Mouse (Mus musculus): ENCODE measurements around the gene Rpp25l. TPM values are rescaled to one million over a fixed set of nuclear protein-coding genes. Genes with fewer than 3 reads are reported as not detected.
A peak's percentile ranks its signal among the peaks of the same experiment; 100 is the strongest.

Gene Rpp25l
- total RNA-seq, 1 experiment from 2014 or later = 30.1 TPM

- no peak for DNase-seq
Measured at GRCm38 (mm10) chr4:41670836-41671235, 42.5 kb downstream of the Rpp25l start.

- DNase-seq = peak; percentile 32
Measured at GRCm38 (mm10) chr4:41666646-41667045, 46.7 kb downstream of the Rpp25l start.

DNA sequence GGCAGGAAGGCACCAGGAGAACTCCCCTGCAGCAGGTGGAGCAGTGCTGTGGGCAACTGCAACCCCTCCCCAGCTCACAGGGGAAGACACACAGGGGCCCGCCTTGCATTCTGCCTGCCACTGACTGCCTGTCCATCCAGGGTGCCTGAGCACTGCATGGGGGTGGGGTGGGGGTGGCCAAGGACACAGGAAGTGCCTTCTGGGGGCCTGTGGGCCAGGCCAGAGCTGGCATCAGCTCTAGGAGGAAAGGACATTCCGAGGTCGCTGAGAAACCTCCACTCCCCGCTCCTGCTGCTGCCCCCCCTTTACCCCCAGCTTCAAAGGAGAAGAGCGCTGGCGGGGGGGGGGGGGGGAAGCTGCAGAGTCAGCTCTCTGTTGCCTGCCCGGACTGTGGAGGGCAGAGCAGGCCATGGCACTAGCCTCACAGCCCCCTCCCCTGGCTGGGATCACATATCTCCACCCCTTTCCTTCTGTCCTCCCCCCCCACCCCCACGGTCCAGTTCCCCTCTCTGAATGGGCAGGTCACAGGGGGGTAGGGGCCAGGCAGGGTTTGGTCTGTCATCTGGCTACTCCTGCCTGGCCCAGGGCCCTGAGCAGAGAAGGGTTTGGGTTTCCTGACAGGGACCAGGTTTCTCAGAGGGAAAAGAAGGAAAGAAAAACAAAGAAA lies 48.2 kb downstream of the Rpp25l start:
- peak; percentile 83 for DNase-seq

DNA sequence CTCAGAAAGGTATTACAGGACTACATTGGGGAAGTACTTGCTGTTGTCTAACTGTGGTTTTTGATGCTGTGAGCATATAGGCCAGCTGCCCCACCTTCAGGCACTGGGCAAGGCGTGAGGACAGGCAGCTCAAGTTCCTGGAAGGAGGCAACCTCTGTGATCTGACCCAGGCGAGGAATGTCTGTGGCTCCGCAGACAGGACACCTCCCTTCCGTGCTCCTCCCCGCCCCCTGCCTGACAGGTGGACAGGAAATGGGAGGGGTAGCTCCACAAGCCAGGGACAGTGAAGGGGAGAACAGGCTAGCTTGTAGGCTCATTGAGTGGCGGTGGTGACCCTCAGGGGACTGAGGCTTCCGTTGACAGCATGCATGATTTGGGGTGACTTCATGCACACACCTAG lies 48.8 kb downstream of the Rpp25l start:
- peak; percentile 55 for DNase-seq

GRCm38 (mm10) chr4:41663614-41664013 lies 49.7 kb downstream of the Rpp25l start:
- DNase-seq = no peak

- no peak for DNase-seq
Measured at GRCm38 (mm10) chr4:41662723-41663122, 50.6 kb downstream of the Rpp25l start.

Other genes starting within 250 kb of the Rpp25l start
- 2.0 and 2.4 TPM in 2 replicates for gene Kif24, start 248.6 kb downstream of the Rpp25l start, total RNA-seq (2021)
- 27.6 and 27.9 TPM in 2 replicates for gene Nudt2, start 248.4 kb downstream of the Rpp25l start, total RNA-seq (2021)
- 8.9 and 10.7 TPM in 2 replicates for gene AI464131, start 210.5 kb downstream of the Rpp25l start, total RNA-seq (2021)
- gene 1110017D15Rik, start 196.2 kb downstream of the Rpp25l start, total RNA-seq (2021) = 0.41 and 0.94 TPM in 2 replicates
- gene Fam219a, start 144.0 kb downstream of the Rpp25l start, total RNA-seq (2021) = 18.1 and 18.2 TPM in 2 replicates
- gene Dnaic1, start 143.8 kb downstream of the Rpp25l start, total RNA-seq (2021) = 0.34 and 2.2 TPM in 2 replicates
- gene Enho, start 73.2 kb downstream of the Rpp25l start, total RNA-seq (2021) = 3.5 and 6.9 TPM in 2 replicates
- gene Cntfr, start 16.4 kb downstream of the Rpp25l start, total RNA-seq (2021) = 61.2 and 63.2 TPM in 2 replicates
- gene Il11ra1, start 13.5 kb downstream of the Rpp25l start, total RNA-seq (2021) = 56.9 and 60.2 TPM in 2 replicates
- 106 and 110 TPM in 2 replicates for gene Dctn3, start 9.6 kb upstream of the Rpp25l start, total RNA-seq (2021)
- gene Arid3c, start 17.6 kb upstream of the Rpp25l start, total RNA-seq (2021) = not detected in 2 replicates
- gene Galt, start 41.7 kb upstream of the Rpp25l start, total RNA-seq (2021) = 36.1 and 42.3 TPM in 2 replicates
- gene Sigmar1, start 42.6 kb upstream of the Rpp25l start, total RNA-seq (2021) = 67.1 and 76.7 TPM in 2 replicates
- gene Ccl27a, start 60.7 kb upstream of the Rpp25l start, total RNA-seq (2021) = 29.7 and 34.9 TPM in 2 replicates
- gene Gm21541, start 190.1 kb upstream of the Rpp25l start, total RNA-seq (2021) = not detected in 2 replicates
- gene Gm20878, start 228.0 kb upstream of the Rpp25l start, total RNA-seq (2021) = 4.2 and 4.8 TPM in 2 replicates